Mouse (Mus musculus) lung, adult 2 months (tissue): ENCODE results near the gene Btbd35f11. TPM values are rescaled to one million over a fixed set of nuclear protein-coding genes. Genes with fewer than 3 reads are reported as not detected.
"Not testable (repeated sequence)": the region's sequence is repeated elsewhere in the genome, so short reads cannot be mapped to it uniquely, and the experiment has no call there.

ENCODE experiments used
- DNase-seq: peaks from one replicate; pipeline ENCODE4 v3.0.0; 2022
- H3K4me1 ChIP-seq: fragments of 200-500 bp; 2 replicates; pipeline ENCODE4 v1.6.1; 2011; ENCODE audit warnings: low read length; ENCODE audit not compliant: control insufficient read depth, insufficient read depth
- H3K4me3 ChIP-seq: fragments of 200-500 bp; replicated peaks from 2 replicates; pipeline ENCODE3; 2011; ENCODE audit warnings: low read depth, mild to moderate bottlenecking, control low read depth, low read length; ENCODE audit errors: extremely low read depth
- WGBS: fragments of 180-500 bp; shearing (Covaris S2); methylation state at CpG from one replicate; pipeline ENCODE4 v1.1.7; 2018; 5-methylcytosine and 5-hydroxymethylcytosine counted together
- polyA plus RNA-seq: library from polyadenylated mRNA; depleted of rRNA; stranded (reverse); fragments of >200 nt; gene quantifications from 2 replicates; pipeline ENCODE4 v1.2.3, GENCODE M21; 2012; rRNA removed

Gene Btbd35f11
- polyA plus RNA-seq, result not detected in 2 replicates

DNA sequence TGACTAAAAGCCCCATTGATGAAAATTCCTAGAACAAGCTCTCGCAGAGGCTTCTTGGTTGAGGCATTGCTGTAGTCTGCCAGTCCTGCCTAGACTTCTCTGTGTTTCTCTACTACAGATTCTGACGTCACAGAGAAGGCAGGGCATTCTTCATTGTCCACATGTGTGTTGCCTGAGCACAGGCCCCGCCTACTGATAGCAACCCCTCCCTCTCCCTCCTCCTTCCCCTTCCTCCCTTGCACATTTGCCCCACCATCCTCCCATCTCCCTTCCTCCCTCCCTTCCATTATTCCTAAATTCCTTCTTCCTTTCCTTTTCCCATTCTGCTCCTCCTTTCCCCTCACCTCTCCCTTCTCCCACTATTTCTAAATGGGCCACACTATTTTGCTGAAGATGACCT is at the start of gene Btbd35f11:
Btbd35f11 (minus strand) TSS at position 101 of the 400 bp plus-strand sequence.
- WGBS, result 43% methylated on average over 1 of the region's 3 CpGs
- not testable (repeated sequence) for H3K4me1 ChIP-seq, DNase-seq, H3K4me3 ChIP-seq

DNA sequence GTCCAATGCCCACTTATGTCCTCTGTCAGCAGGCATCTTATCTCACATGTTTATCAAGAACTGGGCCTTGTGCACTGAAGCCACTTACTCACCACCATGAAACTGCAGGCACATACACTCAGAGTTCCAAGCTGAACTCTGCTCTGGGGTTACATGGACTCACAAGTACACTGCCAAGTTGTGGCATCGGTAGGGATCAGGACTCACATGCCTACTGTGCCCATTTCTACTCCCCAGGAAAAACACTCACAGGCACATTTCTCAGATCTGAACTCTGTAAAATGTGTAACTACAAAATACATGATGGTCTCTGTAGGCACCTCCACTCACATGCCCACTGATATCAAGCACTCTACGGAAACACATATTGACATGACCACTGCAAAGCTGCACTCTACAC is 33.5 kb downstream of the Btbd35f11 start:
- WGBS, result 93% methylated on average over 1 of the region's 2 CpGs
- H3K4me3 ChIP-seq, H3K4me1 ChIP-seq, DNase-seq: not testable (repeated sequence)

Other genes starting within 250 kb of the Btbd35f11 start
- gene Btbd35f24, start 247.9 kb downstream of the Btbd35f11 start, polyA plus RNA-seq, result not detected in 2 replicates